Mouse (Mus musculus) forebrain, embryonic 16.5 days (tissue): ENCODE results near the gene Zfp981. TPM values are rescaled to one million over a fixed set of nuclear protein-coding genes. Genes with fewer than 3 reads are reported as not detected.
"Not testable (repeated sequence)": the region's sequence is repeated elsewhere in the genome, so short reads cannot be mapped to it uniquely, and the experiment has no call there.

Experiments
- ATAC-seq: fragments of 200-750 bp; cut with Nextera tagmentation; 2 replicates; pipeline ENCODE4 v1.8.0; 2017; ENCODE audit warnings: mild to moderate bottlenecking, moderate library complexity
- H3K27ac ChIP-seq: fragments of 300-500 bp; sonication (generic); 2 replicates; pipeline ENCODE4 v1.5.1; 2014; ENCODE audit warnings: low read length, control low read depth
- H3K27me3 ChIP-seq: fragments of 300-500 bp; sonication (generic); replicated peaks from 2 replicates; pipeline ENCODE4 v1.6.1; 2014; ENCODE audit warnings: low read length; ENCODE audit not compliant: control insufficient read depth, insufficient read depth
- H3K36me3 ChIP-seq: fragments of 300-500 bp; sonication (generic); 2 replicates; pipeline ENCODE4 v1.6.1; 2014; ENCODE audit not compliant: control insufficient read depth, insufficient read depth
- H3K4me1 ChIP-seq: fragments of 300-500 bp; sonication (generic); replicated peaks from 2 replicates; pipeline ENCODE4 v1.6.1; 2014; ENCODE audit warnings: low read length; ENCODE audit not compliant: control insufficient read depth, insufficient read depth
- H3K4me2 ChIP-seq: fragments of 300-500 bp; sonication (generic); 2 replicates; pipeline ENCODE4 v1.6.1; 2014; ENCODE audit warnings: mild to moderate bottlenecking, low read length, control low read depth
- H3K4me3 ChIP-seq: fragments of 300-500 bp; sonication (generic); replicated peaks from 2 replicates; pipeline ENCODE4 v1.5.1; 2014; ENCODE audit warnings: mild to moderate bottlenecking, low read length, control low read depth
- H3K9ac ChIP-seq: fragments of 300-500 bp; sonication (generic); replicated peaks from 2 replicates; pipeline ENCODE4 v1.6.1; 2014; ENCODE audit warnings: low read depth, low read length, control low read depth
- H3K9me3 ChIP-seq: fragments of 300-500 bp; sonication (generic); 2 replicates; pipeline ENCODE4 v1.6.1; 2016; ENCODE audit warnings: low read length; ENCODE audit not compliant: control insufficient read depth
- WGBS: fragments of 180-500 bp; shearing (Covaris S2); extraction: QIAGEN DNeasy Blood & Tissue Kit; methylation state at CpG from one replicate; pipeline ENCODE4 v1.1.7; 2014; 5-methylcytosine and 5-hydroxymethylcytosine counted together
- polyA plus RNA-seq: library from polyadenylated mRNA; unstranded; fragments of >200 nt; fragmentation: Nextera tagmentation; extraction: Ambion mirVana; gene quantifications from 2 replicates; pipeline ENCODE4 v1.2.1, GENCODE M21; 2015

Zfp981 gene
- polyA plus RNA-seq, 1 experiment from 2014 or later = 0.14 TPM

GRCm38 (mm10) chr4:146494980-146495379, 6.8 kb upstream of the Zfp981 start:
- Histone ChIP-seq H3K27ac (no peak overlapping the region), H3K4me2 (no peak overlapping the region), H3K4me3 (no peak overlapping the region), H3K9me3 (peaks cover 52% of the 10 kb centered on the region), H3K36me3 (no peaks in the 10 kb centered on the region), H3K4me1 (no peaks in the 10 kb centered on the region), H3K9ac (no peak overlapping the region), H3K27me3 (no peaks in the 10 kb centered on the region)
- 72% methylated on average over 4 of the region's 4 CpGs for WGBS
- no peak for ATAC-seq

DNA sequence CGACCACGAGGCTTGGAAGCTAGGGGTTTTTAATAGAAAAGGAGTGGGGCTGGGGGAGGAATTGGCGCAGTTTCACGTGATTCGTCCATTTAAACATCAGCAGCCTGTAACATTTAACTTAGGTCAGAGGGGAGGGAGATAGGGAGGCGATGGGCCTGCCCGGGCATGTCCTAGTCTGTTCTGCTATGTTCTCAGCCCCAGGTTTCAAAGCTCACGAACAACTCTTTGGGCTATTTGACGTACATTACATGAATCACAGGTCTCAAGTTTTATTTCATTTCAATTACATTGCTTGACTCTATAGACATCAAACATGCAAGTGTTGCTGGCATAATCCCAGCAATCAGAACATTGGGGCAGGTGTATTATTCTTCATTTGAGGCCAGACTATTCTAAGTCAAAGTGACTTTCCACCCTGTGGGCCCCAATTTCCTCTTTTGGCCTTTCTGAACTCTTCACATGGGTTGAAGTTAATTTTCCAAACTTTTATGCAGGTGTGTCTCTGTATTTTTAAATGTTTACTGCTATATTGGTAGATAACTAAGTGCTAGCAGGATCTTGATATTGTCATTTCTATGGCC, 4.0 kb upstream of the Zfp981 start:
- H3K36me3 ChIP-seq, H3K9ac ChIP-seq, ATAC-seq, H3K4me3 ChIP-seq, H3K4me1 ChIP-seq, H3K4me2 ChIP-seq, H3K27ac ChIP-seq, H3K27me3 ChIP-seq: not testable (repeated sequence)
- WGBS = 81% methylated on average over 9 of the region's 9 CpGs
- H3K9me3 ChIP-seq = peaks cover 40% of the 10 kb centered on the region

DNA sequence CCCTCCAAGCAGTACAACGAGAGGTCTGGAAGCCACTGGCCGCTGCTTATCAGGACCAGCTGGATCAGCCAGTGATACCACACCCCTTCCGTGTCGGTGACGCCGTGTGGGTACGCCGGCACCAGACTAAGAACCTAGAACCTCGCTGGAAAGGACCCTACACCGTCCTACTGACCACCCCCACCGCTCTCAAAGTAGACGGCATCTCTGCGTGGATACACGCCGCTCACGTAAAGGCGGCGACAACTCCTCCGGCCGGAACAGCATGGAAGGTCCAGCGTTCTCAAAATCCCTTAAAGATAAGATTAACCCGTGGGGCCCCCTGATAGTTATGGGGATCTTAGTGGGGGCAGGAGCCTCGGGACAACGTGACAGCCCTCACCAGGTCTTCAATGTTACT, 7.2 kb downstream of the Zfp981 start:
- not testable (repeated sequence) for H3K27ac ChIP-seq, H3K9ac ChIP-seq, H3K4me2 ChIP-seq, H3K9me3 ChIP-seq, H3K36me3 ChIP-seq, H3K4me3 ChIP-seq, H3K27me3 ChIP-seq, H3K4me1 ChIP-seq, ATAC-seq
- 95% methylated on average over 15 of the region's 24 CpGs for WGBS

- H3K9me3 ChIP-seq = peaks cover 22% of the 10 kb centered on the region
- ATAC-seq, H3K9ac ChIP-seq, H3K4me3 ChIP-seq, H3K4me1 ChIP-seq, H3K27me3 ChIP-seq, H3K36me3 ChIP-seq, H3K4me2 ChIP-seq, H3K27ac ChIP-seq: not testable (repeated sequence)
Measured at GRCm38 (mm10) chr4:146511871-146512270, 10.0 kb downstream of the Zfp981 start.

DNA sequence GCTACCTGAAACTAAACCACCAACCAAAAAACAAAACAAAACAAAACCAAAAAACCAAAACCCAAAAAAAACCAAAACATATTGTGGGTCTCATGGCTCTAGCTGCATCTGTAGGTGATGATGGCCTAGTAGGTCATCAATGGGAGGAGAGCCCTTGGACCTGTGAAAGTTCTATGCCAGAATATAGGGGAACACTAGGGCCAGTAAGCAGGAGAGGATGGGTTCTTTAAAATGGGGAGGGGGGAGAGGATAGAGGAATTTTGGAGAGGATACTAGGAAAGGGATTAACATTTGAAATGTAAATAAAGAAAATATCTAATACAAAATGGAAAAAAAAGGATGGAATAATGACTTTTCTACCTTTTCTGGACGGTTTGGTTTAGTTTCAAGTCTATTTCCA, 14.6 kb downstream of the Zfp981 start:
- no peak for ATAC-seq
- no peak overlapping the region for H3K4me2 ChIP-seq
- 51% methylated on average over 1 of the region's 1 CpGs for WGBS
- no peaks in the 10 kb centered on the region for H3K27me3 ChIP-seq
- H3K9ac ChIP-seq = no peak overlapping the region
- no peak overlapping the region for H3K27ac ChIP-seq
- no peaks in the 10 kb centered on the region for H3K36me3 ChIP-seq
- no peak overlapping the region for H3K4me3 ChIP-seq
- H3K4me1 ChIP-seq = no peaks in the 10 kb centered on the region
- H3K9me3 ChIP-seq = peaks cover 47% of the 10 kb centered on the region

GRCm38 (mm10) chr4:146517150-146517549, 15.3 kb downstream of the Zfp981 start:
- not testable (repeated sequence) for H3K9ac ChIP-seq, H3K4me3 ChIP-seq
- WGBS = 59% methylated on average over 2 of the region's 2 CpGs

GRCm38 (mm10) chr4:146520723-146521122, 18.9 kb downstream of the Zfp981 start:
- no peaks in the 10 kb centered on the region for H3K36me3 ChIP-seq
- H3K4me1 ChIP-seq = no peaks in the 10 kb centered on the region
- no peak overlapping the region for H3K27ac ChIP-seq
- 85% methylated on average over 2 of the region's 2 CpGs for WGBS
- H3K27me3 ChIP-seq = no peaks in the 10 kb centered on the region
- H3K9ac ChIP-seq = no peak overlapping the region
- H3K4me2 ChIP-seq = no peak overlapping the region
- ATAC-seq = no peak
- peaks cover 64% of the 10 kb centered on the region for H3K9me3 ChIP-seq
- no peak overlapping the region for H3K4me3 ChIP-seq

More at GRCm38 (mm10) chr4:146517150-146517549, 15.3 kb downstream of the Zfp981 start:
- H3K36me3 ChIP-seq, H3K4me1 ChIP-seq, H3K27ac ChIP-seq, ATAC-seq, H3K4me2 ChIP-seq, H3K27me3 ChIP-seq: not testable (repeated sequence)
- peaks cover 53% of the 10 kb centered on the region for H3K9me3 ChIP-seq

- Histone ChIP-seq H3K36me3 (peaks cover 3% of the 10 kb centered on the region; the same call in 1 of the 2 replicates), H3K9ac (no peak overlapping the region), H3K4me1 (no peaks in the 10 kb centered on the region), H3K4me3 (no peak overlapping the region), H3K9me3 (peaks cover 45% of the 10 kb centered on the region), H3K4me2 (no peak overlapping the region), H3K27me3 (no peaks in the 10 kb centered on the region), H3K27ac (no peak overlapping the region)
- ATAC-seq = no peak
- 86% methylated on average over 4 of the region's 4 CpGs for WGBS
Measured at GRCm38 (mm10) chr4:146534574-146534973, 32.7 kb downstream of the Zfp981 start.

DNA sequence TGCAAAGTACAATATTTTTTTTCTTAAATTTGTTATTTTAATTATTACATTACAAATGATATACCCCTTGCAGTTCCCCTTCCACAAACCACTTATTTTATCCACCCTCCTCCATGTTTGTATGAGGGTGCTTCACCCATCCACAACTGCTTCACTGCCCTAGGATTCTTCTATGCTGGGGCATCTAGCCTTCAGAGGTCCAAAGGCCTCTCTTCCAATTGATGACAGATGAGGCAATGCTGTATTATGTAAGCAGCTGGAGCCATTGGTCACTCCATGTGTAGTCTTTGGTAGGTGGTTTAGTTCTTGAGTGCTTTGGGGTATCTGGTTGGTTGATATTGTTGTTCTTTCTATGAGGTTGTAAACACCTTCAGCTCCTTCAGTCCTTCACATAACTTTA, 34.1 kb downstream of the Zfp981 start:
- Histone ChIP-seq H3K9ac (no peak overlapping the region), H3K27me3 (no peaks in the 10 kb centered on the region), H3K4me3 (no peak overlapping the region), H3K4me2 (no peak overlapping the region), H3K36me3 (peaks cover 3% of the 10 kb centered on the region; the same call in 1 of the 2 replicates), H3K4me1 (no peaks in the 10 kb centered on the region), H3K27ac (no peak overlapping the region), H3K9me3 (peaks cover 43% of the 10 kb centered on the region)
- ATAC-seq = no peak
